Mouse (Mus musculus): ENCODE measurements around the gene Fam180a.

DNA sequence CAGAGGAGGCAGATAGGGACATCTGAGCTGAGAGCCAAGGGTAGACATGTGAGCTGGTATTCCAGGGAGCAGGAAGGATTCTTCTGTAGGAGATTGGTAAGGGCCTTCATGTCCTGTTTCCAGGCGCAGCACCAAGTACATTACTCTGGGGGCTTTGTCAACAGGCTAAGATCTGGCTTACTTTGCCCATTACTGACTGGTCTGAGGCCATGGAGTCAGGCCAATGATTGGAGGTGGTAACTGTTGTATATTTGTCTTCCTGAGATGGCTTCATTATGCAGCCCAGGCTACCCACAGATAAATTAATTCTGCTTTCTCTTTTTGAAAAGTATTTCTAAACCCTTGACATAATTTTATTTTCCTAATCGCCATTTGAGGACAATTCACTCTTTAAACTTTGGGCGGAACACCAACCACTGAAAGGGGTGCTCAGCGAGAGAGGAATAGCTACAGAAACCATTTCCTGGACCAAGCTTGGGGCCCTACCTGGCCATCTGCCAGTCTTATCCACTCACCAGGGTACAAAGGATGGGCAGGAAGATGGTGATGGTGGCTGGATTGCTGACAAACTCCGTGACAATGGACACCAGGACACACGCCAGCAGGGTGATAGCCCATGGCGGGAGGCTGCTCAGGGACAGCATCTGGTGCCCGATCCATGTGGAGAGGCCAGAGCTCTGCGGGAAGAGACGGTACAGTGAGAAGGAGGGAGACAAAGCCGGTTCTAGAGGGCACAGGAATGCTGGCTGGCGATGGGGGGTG, 54.7 kb downstream of the Fam180a start:
- no peak for TF ChIP-seq POLR2A (IDR thresholded peaks at IDR 0.05; ENCODE audit: borderline replicate concordance, low read depth, low read length)
- TF ChIP-seq CTCF (IDR thresholded peaks at IDR 0.05; ENCODE audit: low read depth, low read length) = no peak
